Mouse (Mus musculus): ENCODE data around the gene Tcf7. TPM values are rescaled to one million over a fixed set of nuclear protein-coding genes. Genes with fewer than 3 reads are reported as not detected.

The Tcf7 gene
- total RNA-seq, 2 experiments from 2014 or later: 0.62 to 6.2 TPM

- intact Hi-C loops (cut with DNase I): no loop called here
- no peak for DNase-seq
Measured at GRCm38 (mm10) chr11:52271765-52272495, 10.9 kb downstream of the Tcf7 start.

DNA sequence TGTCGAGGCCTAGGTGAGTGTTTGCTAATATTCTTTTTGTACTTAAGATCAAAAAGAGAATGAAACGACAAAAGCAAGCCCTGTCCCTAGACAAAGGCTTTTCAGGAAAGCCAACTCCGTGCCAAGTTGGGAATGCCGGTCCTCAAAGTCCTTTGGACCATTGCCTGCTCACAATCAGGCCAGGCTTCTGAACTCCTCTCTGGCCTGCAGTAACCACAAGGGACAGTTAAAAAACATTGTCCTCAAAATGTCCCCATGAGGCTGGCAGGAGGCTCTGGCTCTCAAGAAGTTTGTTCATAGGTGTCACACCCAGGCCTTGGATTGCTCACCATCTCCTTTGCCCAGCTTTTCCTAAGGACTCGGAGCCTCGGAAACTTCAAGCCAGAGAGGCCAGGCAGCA, 13.0 kb downstream of the Tcf7 start:
- intact Hi-C loops (cut with DNase I): no loop called here
- DNase-seq: peak in 1 of 2 experiments; percentile 9

DNA sequence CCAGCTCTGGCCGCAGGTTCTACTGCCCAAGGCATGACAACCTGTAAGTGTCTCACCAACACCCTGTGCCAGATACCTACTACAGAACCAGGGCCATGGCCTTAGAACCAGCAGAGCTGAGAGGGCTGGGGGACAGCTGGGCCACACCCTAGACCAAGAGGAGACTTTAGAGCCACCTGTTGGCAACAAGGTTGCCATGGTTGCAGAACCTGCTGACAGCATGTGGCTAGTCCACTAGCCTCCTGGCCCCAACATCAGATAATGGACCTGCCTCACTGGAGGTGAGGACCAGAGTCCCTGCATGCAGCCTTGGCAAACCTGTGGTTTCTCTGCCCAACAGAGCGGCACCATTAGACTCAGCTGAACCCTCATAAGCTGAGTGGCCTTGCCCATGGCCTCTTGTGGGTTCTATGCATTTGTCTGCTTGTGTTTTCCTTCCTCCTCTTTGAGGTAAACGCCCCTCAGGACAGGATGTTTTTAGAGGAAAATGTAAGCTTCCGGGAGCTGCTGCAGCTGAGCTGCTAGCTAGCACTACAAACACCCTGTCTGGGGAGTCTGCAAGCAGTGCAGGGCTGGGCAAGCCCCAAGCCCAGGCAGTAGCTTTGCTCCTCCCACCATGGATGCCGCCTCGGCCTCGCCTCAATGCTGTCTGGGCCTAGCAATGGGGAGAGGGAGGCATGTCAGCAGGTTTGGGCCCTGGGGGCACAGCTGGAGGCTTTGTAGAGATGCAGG, 14.5 kb downstream of the Tcf7 start:
- DNase-seq: peak in 1 of 2 experiments; percentile 7
- intact Hi-C loops (cut with DNase I): no loop called here

DNA sequence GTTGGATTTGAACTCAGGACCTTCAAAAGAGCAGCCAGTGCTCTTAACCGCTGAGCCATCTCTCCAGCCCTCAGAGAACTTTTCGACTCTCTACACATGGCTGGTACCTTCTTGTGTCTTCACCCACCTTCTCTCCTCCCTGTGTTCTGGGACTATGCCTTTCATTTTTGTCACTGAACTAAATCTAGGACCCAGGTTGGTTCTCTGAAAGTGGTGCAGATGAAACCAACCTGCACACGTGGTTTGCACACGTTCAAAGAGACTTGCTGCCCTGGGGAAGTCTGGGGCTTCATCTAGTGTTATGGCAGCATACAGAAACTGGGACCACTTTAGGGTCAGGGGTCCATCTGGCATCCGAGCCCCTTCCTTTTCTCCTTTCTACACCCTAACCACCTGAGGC, 15.5 kb downstream of the Tcf7 start:
- intact Hi-C loops (cut with DNase I): no loop called here
- peak in 1 of 2 experiments; percentile 6 for DNase-seq

DNA sequence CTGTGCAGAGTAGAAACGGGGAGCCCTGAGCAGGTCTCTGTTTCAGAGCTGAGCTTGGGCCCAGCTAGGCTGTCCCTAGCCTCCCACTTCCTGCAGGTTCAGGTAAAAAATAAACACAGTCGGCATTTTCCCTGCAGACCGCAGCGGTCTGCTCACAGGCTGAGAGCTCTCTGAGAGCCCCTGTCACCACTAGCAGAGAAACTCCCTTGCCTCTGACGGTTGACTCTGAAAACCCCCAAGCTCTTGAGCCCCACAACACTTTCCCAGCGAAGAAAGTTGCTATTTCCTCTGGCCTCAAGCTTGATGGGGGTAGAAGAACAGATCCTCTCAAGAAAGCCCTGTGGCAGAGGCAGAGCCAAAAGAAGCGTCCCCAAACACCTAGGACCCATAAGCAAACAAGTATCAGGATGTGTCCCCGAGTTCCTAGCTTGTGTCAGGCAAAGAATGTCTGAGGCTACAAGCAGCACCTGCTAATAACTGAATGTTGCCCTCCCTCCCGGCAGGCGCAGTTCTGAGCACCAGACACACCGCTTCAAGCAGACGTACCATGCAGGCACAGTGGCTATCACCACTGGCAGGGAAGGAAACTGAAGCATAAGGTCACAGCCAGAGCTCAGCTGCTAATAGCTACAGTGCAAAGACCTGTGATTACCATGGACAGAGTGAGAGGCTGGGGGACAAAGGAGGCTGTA, 17.1 kb downstream of the Tcf7 start:
- intact Hi-C loops (cut with DNase I): no loop called here

DNA sequence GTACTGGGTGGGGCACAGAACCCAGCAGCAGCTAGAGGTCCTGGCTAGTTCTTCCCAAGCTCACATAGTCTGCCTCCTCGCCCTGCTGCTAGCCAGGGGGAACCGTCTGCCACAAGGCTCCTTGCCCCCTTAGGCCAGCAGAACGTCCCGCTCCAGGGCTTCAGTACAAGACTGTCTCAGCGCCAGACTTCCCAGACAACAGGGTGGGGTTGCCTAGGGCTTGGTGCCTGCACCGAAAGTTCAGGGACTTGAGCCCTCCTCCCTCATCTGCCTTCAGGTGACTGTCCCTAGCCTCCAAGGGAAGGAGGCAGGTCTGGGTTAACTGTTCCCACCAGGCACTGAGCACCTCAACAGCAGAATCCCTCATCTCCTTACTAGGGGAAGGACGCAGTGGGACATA, 17.9 kb downstream of the Tcf7 start:
- DNase-seq: peak in 1 of 2 experiments; percentile 7
- intact Hi-C loops (cut with DNase I): no loop called here

More for the DNA sequence above, 17.1 kb downstream of the Tcf7 start:
- peak in 1 of 2 experiments; percentile 7 for DNase-seq

GRCm38 (mm10) chr11:52262338-52262737, 20.5 kb downstream of the Tcf7 start:
- DNase-seq: peak in 1 of 2 experiments; percentile 9
- intact Hi-C loops (cut with DNase I): no loop called here

GRCm38 (mm10) chr11:52261937-52262336, 20.9 kb downstream of the Tcf7 start:
- intact Hi-C loops (cut with DNase I): loop anchor here (2.0 kb wide), 1 partner anchor 77 kb away; no protein-coding TSS in a partner anchor
- DNase-seq: peak; percentile 35 to 44

DNA sequence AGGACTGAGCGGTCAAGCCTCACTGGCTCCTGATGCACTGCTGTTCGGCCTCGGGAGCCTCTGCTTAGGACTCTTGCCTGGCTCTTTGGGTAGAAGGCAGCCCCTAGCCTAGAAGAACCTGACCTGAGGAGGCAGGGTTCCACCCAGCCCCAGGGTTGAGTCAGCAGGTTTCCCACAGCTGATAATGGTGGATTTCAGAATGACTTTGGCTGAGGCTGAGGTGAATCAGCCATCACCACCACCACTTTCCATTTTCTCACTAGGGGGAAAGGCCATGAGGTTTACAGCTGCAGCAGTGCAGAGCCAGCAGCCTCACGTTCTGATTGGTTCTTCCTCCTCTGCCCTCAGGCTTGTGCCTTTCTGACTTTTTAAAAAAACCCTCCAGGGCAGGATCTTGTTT, 21.9 kb downstream of the Tcf7 start:
- intact Hi-C loops (cut with DNase I): loop anchor here (2.0 kb wide), 1 partner anchor 78 kb away; no protein-coding TSS in a partner anchor
- DNase-seq: peak in 1 of 2 experiments; percentile 8

- intact Hi-C loops (cut with DNase I): no loop called here
- no peak for DNase-seq
Measured at GRCm38 (mm10) chr11:52258711-52259110, 24.1 kb downstream of the Tcf7 start.

GRCm38 (mm10) chr11:52257376-52257775, 25.4 kb downstream of the Tcf7 start:
- intact Hi-C loops (cut with DNase I): no loop called here
- DNase-seq: peak in 1 of 2 experiments; percentile 9

DNA sequence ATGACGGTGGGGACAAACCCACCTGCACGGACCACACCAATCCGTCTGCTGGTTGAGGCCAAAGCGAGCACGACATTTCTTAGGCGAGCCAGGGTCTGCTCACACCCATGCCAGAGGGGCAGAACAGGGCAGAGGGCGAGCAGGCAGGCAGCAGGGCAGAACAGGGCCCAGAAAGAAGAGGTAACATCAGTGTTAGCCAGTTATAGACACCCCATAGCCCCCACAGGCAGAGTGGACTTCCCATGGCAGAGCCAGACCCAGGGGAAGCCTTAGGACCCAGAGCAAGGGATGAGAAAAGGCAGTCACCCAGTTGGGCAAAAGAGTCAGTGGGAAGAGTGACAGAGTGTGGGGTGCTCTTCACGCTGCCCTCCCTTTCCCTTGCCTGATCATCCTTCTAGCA, 27.7 kb downstream of the Tcf7 start:
- DNase-seq: peak in 1 of 2 experiments; percentile 6
- intact Hi-C loops (cut with DNase I): no loop called here

- intact Hi-C loops (cut with DNase I): loop anchor here (1.0 kb wide), 1 partner anchor 43 kb away; no protein-coding TSS in a partner anchor
- peak; percentile 49 to 51 for DNase-seq
Measured at GRCm38 (mm10) chr11:52253674-52254375, 29.0 kb downstream of the Tcf7 start.

- intact Hi-C loops (cut with DNase I): loop anchor here (1.0 kb wide), 1 partner anchor 45 kb away; no protein-coding TSS in a partner anchor
- DNase-seq: peak in 1 of 2 experiments; percentile 7
Measured at GRCm38 (mm10) chr11:52252692-52253091, 30.1 kb downstream of the Tcf7 start.

- DNase-seq: no peak
- intact Hi-C loops (cut with DNase I): no loop called here
Measured at GRCm38 (mm10) chr11:52251770-52252169, 31.0 kb downstream of the Tcf7 start.

- intact Hi-C loops (cut with DNase I): no loop called here
- no peak for DNase-seq
Measured at GRCm38 (mm10) chr11:52249452-52249851, 33.4 kb downstream of the Tcf7 start.

DNA sequence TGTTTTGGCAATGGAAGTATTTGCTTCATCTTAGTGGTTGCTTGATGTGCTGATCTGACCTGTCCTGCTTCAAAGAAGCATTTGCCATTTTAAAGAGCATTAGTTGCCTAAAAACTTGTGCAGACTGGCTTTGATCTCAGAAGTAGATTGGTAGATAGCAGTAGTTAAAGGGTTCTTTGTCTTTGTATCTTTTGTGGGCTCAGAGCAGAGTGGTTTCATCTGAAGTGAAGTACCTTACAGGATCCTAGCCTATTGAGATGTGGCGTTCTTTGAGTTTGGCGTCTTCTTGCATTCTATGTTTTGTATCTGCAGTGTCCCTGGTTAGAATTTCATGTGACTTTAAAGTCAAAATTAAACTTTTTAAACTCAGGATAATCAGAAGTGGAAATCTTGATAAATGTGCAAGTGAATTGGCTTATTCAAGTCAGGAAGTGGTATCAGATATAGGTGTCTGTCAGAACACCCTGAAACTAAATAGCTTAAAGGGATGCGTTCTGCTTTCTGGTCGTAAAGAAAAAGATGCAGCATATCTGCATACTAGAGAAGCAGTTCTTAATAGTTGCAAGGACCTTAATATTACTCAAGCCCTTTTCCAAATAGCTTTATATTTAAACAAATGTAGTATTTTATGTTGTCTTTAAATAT, 41.8 kb downstream of the Tcf7 start:
- no peak for DNase-seq
- intact Hi-C loops (cut with DNase I): no loop called here

DNA sequence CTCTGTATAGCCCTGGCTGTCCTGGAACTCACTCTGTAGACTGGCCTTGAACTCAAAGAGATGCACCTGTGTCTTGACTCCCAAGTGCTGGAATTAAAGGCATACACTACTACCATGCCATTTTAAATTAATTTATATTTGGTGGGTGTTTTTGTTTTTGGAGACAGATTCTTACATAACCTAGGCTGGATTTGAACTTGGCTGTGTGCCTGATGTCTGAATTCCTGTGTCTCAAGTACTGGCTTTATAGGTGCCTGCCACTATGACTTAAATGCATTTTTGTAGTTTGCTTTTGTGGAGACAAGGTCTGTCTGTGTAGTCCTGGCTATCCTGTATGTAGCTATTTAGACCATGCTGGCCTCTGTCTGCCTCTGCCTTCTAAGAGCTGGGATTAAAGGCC, 48.3 kb downstream of the Tcf7 start:
- no peak for DNase-seq
- intact Hi-C loops (cut with DNase I): no loop called here

DNA sequence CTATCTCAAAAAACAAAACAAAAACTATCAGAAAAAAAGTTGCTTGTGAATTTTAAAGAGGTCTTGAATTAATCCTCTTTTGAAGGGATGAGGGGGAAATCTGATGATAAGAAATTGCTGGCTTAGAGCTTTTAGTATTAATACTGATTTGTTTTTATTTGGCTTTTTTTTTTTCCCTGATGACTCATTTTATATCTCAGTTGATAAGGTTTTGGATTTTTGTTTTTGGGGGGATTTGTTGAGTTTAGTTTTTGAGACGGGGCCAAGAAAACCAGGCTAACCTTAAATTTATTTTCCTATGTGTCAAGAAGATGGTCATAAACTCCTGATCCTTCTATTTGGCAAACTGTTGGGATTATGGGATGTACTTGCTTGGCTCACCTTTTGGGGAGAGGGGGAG, 48.9 kb downstream of the Tcf7 start:
- intact Hi-C loops (cut with DNase I): no loop called here
- no peak for DNase-seq
